Mouse (Mus musculus): ENCODE results near the gene Cmah.

GRCm38 (mm10) chr13:24479516-24479915 lies 152.3 kb downstream of the Cmah start:
- TF ChIP-seq CTCF (IDR thresholded peaks at IDR 0.05; ENCODE audit: control insufficient read depth, insufficient read depth, low read length) (no peak), POLR2A (IDR thresholded peaks at IDR 0.05; ENCODE audit: borderline replicate concordance, control insufficient read depth, low read depth, low read length) (no peak)
